Mouse (Mus musculus) kidney, adult 2 months (tissue): ENCODE data around the gene Abca17. TPM values are rescaled to one million over a fixed set of nuclear protein-coding genes. Genes with fewer than 3 reads are reported as not detected.

ENCODE experiments used
- DNase-seq: peaks from one replicate; pipeline ENCODE4 v3.0.0; 2021
- H3K27ac ChIP-seq: fragments of 200-500 bp; 2 replicates; pipeline ENCODE4 v1.5.1; 2012; ENCODE audit warnings: low read depth, low read length, control low read depth, inconsistent platforms; ENCODE audit not compliant: insufficient read depth
- H3K27me3 ChIP-seq: fragments of 200-500 bp; replicated peaks from 2 replicates; pipeline ENCODE4 v1.6.1; 2012; ENCODE audit warnings: mild to moderate bottlenecking, moderate library complexity, low read length, inconsistent platforms; ENCODE audit not compliant: control insufficient read depth, insufficient read depth
- H3K36me3 ChIP-seq: fragments of 200-500 bp; 2 replicates; pipeline ENCODE4 v1.6.1; 2012; ENCODE audit warnings: mild to moderate bottlenecking, moderate library complexity, low read length, inconsistent platforms; ENCODE audit not compliant: control insufficient read depth, insufficient read depth
- H3K4me1 ChIP-seq: fragments of 200-500 bp; 2 replicates; pipeline ENCODE4 v1.6.1; 2011; ENCODE audit warnings: low read length; ENCODE audit not compliant: control insufficient read depth, insufficient read depth
- H3K4me3 ChIP-seq: fragments of 200-500 bp; 2 replicates; pipeline ENCODE4 v1.5.1; 2011; ENCODE audit warnings: mild to moderate bottlenecking, low read depth, low read length, control low read depth; ENCODE audit not compliant: insufficient read depth
- CTCF ChIP-seq: fragments of 200-500 bp; conservative IDR thresholded peaks from 2 replicates; pipeline ENCODE4 v1.5.1; 2011; ENCODE audit warnings: low read depth, mild to moderate bottlenecking, control low read depth, low read length, moderate library complexity, mixed read lengths; ENCODE audit not compliant: insufficient read depth, insufficient read length
- POLR2A ChIP-seq: fragments of 200-500 bp; IDR thresholded peaks from one replicate; pipeline ENCODE4 v1.6.1; 2011; ENCODE audit warnings: low read depth, low read length, control low read depth
- WGBS: fragments of 180-500 bp; shearing (Covaris S2); methylation state at CpG from one replicate; pipeline ENCODE4 v1.1.7; 2018; 5-methylcytosine and 5-hydroxymethylcytosine counted together
- polyA plus RNA-seq: library from polyadenylated mRNA; depleted of rRNA; stranded (reverse); fragments of >200 nt; gene quantifications from 2 replicates; pipeline ENCODE4 v1.2.3, GENCODE M21; 2012; rRNA removed

The Abca17 gene
- 0.16 and 0.31 TPM in 2 replicates for polyA plus RNA-seq

- Histone ChIP-seq H3K4me3 (peak within 1 kb of the TSS; percentile 88), H3K27ac (no peak within 1 kb of the TSS), H3K27me3 (no peaks in the 10 kb centered on the region), H3K36me3 (no peaks in the 10 kb centered on the region), H3K4me1 (peaks cover 28% of the 10 kb centered on the region)
- TF ChIP-seq CTCF (no peak), POLR2A (no peak)
- peak; percentile 43 for DNase-seq
- WGBS, result 3% methylated on average over 42 of the region's 42 CpGs
Measured at GRCm38 (mm10) chr17:24350926-24351759, at the start of gene Abca17. TSS of gene Abca17 (minus strand) at chr17:24351068.

GRCm38 (mm10) chr17:24394456-24394855 lies 43.6 kb upstream of the Abca17 start:
- no peaks in the 10 kb centered on the region; the same call in 1 of the 2 replicates for H3K36me3 ChIP-seq
- TF ChIP-seq CTCF (no peak), POLR2A (no peak)
- WGBS, result 73% methylated on average over 7 of the region's 7 CpGs
- H3K27me3 ChIP-seq, result no peaks in the 10 kb centered on the region
- no peaks in the 10 kb centered on the region for H3K4me1 ChIP-seq
- H3K4me3 ChIP-seq, result no peak overlapping the region
- DNase-seq, result peak; percentile 13
- no peak overlapping the region for H3K27ac ChIP-seq

GRCm38 (mm10) chr17:24393527-24393926 lies 42.7 kb upstream of the Abca17 start:
- DNase-seq, result peak; percentile 17
- no peak overlapping the region for H3K4me3 ChIP-seq
- no peak for TF ChIP-seq CTCF
- no peak for TF ChIP-seq POLR2A
- WGBS, result 31% methylated on average over 4 of the region's 4 CpGs
- H3K27me3 ChIP-seq, result no peaks in the 10 kb centered on the region
- no peak overlapping the region for H3K27ac ChIP-seq
- H3K4me1 ChIP-seq, result no peaks in the 10 kb centered on the region
- H3K36me3 ChIP-seq, result no peaks in the 10 kb centered on the region; the same call in 1 of the 2 replicates

GRCm38 (mm10) chr17:24391149-24391548 lies 40.3 kb upstream of the Abca17 start:
- H3K27ac ChIP-seq, result no peak overlapping the region
- WGBS, result 78% methylated on average over 8 of the region's 8 CpGs
- DNase-seq, result no peak
- TF ChIP-seq CTCF, result peak; percentile 52
- no peak for TF ChIP-seq POLR2A
- H3K4me3 ChIP-seq, result no peak overlapping the region
- no peaks in the 10 kb centered on the region; the same call in 1 of the 2 replicates for H3K36me3 ChIP-seq
- no peaks in the 10 kb centered on the region for H3K27me3 ChIP-seq
- H3K4me1 ChIP-seq, result no peaks in the 10 kb centered on the region

- no peak overlapping the region for H3K4me3 ChIP-seq
- DNase-seq, result peak; percentile 61
- H3K27ac ChIP-seq, result no peak overlapping the region
- H3K27me3 ChIP-seq, result no peaks in the 10 kb centered on the region
- WGBS, result 13% methylated on average over 2 of the region's 2 CpGs
- no peaks in the 10 kb centered on the region for H3K4me1 ChIP-seq
- TF ChIP-seq CTCF, result peak; percentile 86
- TF ChIP-seq POLR2A, result no peak
- H3K36me3 ChIP-seq, result no peaks in the 10 kb centered on the region; the same call in 1 of the 2 replicates
Measured at GRCm38 (mm10) chr17:24389865-24390264, 39.0 kb upstream of the Abca17 start.

GRCm38 (mm10) chr17:24388711-24389110 lies 37.8 kb upstream of the Abca17 start:
- 81% methylated on average over 5 of the region's 5 CpGs for WGBS
- no peaks in the 10 kb centered on the region for H3K4me1 ChIP-seq
- no peak overlapping the region for H3K27ac ChIP-seq
- no peak for DNase-seq
- TF ChIP-seq POLR2A, result no peak
- no peaks in the 10 kb centered on the region; the same call in none of the 2 replicates for H3K36me3 ChIP-seq
- no peaks in the 10 kb centered on the region for H3K27me3 ChIP-seq
- no peak overlapping the region for H3K4me3 ChIP-seq

GRCm38 (mm10) chr17:24383789-24384188 lies 32.9 kb upstream of the Abca17 start:
- Histone ChIP-seq H3K4me3 (no peak overlapping the region), H3K27me3 (no peaks in the 10 kb centered on the region), H3K36me3 (peaks cover 2% of the 10 kb centered on the region), H3K27ac (no peak overlapping the region), H3K4me1 (no peaks in the 10 kb centered on the region)
- 63% methylated on average over 8 of the region's 8 CpGs for WGBS
- no peak for DNase-seq
- TF ChIP-seq POLR2A, result no peak
- TF ChIP-seq CTCF, result no peak
